Mouse (Mus musculus) frontal cortex, postnatal 10 days (tissue): ENCODE results near the gene Mllt3.

ENCODE experiments used
- DNase-seq, 2 experiments: peaks; one replicate each; pipeline ENCODE4 v3.0.0; 2022; ENCODE audit warnings: low spot score in 2 of 2, mixed read lengths in 1 of 2

Mllt3 gene

GRCm38 (mm10) chr4:88033216-88033653 lies at the start of gene Mllt3:
Mllt3 (minus strand) TSS chr4:88033364.
- peak; percentile 88 to 92 for DNase-seq

- DNase-seq: no peak
Measured at GRCm38 (mm10) chr4:88082381-88082780, 49.2 kb upstream of the Mllt3 start.

GRCm38 (mm10) chr4:88081885-88082284 lies 48.7 kb upstream of the Mllt3 start:
- DNase-seq: no peak

GRCm38 (mm10) chr4:88081417-88081816 lies 48.3 kb upstream of the Mllt3 start:
- DNase-seq: no peak

GRCm38 (mm10) chr4:88078983-88079382 lies 45.8 kb upstream of the Mllt3 start:
- no peak for DNase-seq

GRCm38 (mm10) chr4:88075388-88075787 lies 42.2 kb upstream of the Mllt3 start:
- no peak for DNase-seq

- no peak for DNase-seq
Measured at GRCm38 (mm10) chr4:88046280-88046679, 13.1 kb upstream of the Mllt3 start.

GRCm38 (mm10) chr4:88045151-88045550 lies 12.0 kb upstream of the Mllt3 start:
- no peak for DNase-seq

- DNase-seq: peak; percentile 21 to 47
Measured at GRCm38 (mm10) chr4:88035361-88035760, 2.2 kb upstream of the Mllt3 start.

- DNase-seq: no peak
Measured at GRCm38 (mm10) chr4:88034387-88035157, 1.4 kb upstream of the Mllt3 start.

GRCm38 (mm10) chr4:88033729-88034386 lies 694 bp upstream of the Mllt3 start:
- peak in 1 of 2 experiments; percentile 13 for DNase-seq

- peak; percentile 39 to 49 for DNase-seq
Measured at GRCm38 (mm10) chr4:88032151-88033098, 739 bp downstream of the Mllt3 start.

GRCm38 (mm10) chr4:88031211-88032150 lies 1.7 kb downstream of the Mllt3 start:
- peak; percentile 19 to 47 for DNase-seq

GRCm38 (mm10) chr4:88023567-88023966 lies 9.6 kb downstream of the Mllt3 start:
- no peak for DNase-seq

- DNase-seq: no peak
Measured at GRCm38 (mm10) chr4:88022623-88023022, 10.5 kb downstream of the Mllt3 start.

GRCm38 (mm10) chr4:88020421-88020820 lies 12.7 kb downstream of the Mllt3 start:
- no peak for DNase-seq

- DNase-seq: no peak
Measured at GRCm38 (mm10) chr4:88019645-88020044, 13.5 kb downstream of the Mllt3 start.

GRCm38 (mm10) chr4:88017452-88018350 lies 15.5 kb downstream of the Mllt3 start:
- DNase-seq: no peak

GRCm38 (mm10) chr4:88015765-88016164 lies 17.4 kb downstream of the Mllt3 start:
- DNase-seq: no peak

- no peak for DNase-seq
Measured at GRCm38 (mm10) chr4:88015261-88015660, 17.9 kb downstream of the Mllt3 start.
